Mouse (Mus musculus) left cerebral cortex, postnatal 36 days (tissue): ENCODE measurements around the gene Cecr2. TPM values are rescaled to one million over a fixed set of nuclear protein-coding genes. Genes with fewer than 3 reads are reported as not detected.
"Not testable (repeated sequence)": the region's sequence is repeated elsewhere in the genome, so short reads cannot be mapped to it uniquely, and the experiment has no call there.

Experiments used
- DNase-seq, 2 experiments: peaks; one replicate each; pipeline ENCODE4 v3.0.0; 2021 to 2022; ENCODE audit warnings: low spot score in 2 of 2, mixed read lengths in 1 of 2
- intact Hi-C: fragments of 180-260 bp; cut with DNase I; formaldehyde crosslinking; loops from one replicate; pipeline ENCODE4 v1.15.1; 2025
- total RNA-seq, 2 experiments: library from RNA; stranded (reverse); gene quantifications; 2 replicates each; pipeline ENCODE4 v1.2.3; 2021

The Cecr2 gene
- total RNA-seq, result 1 to 10 TPM; 3.7 to 3.9 TPM

DNA sequence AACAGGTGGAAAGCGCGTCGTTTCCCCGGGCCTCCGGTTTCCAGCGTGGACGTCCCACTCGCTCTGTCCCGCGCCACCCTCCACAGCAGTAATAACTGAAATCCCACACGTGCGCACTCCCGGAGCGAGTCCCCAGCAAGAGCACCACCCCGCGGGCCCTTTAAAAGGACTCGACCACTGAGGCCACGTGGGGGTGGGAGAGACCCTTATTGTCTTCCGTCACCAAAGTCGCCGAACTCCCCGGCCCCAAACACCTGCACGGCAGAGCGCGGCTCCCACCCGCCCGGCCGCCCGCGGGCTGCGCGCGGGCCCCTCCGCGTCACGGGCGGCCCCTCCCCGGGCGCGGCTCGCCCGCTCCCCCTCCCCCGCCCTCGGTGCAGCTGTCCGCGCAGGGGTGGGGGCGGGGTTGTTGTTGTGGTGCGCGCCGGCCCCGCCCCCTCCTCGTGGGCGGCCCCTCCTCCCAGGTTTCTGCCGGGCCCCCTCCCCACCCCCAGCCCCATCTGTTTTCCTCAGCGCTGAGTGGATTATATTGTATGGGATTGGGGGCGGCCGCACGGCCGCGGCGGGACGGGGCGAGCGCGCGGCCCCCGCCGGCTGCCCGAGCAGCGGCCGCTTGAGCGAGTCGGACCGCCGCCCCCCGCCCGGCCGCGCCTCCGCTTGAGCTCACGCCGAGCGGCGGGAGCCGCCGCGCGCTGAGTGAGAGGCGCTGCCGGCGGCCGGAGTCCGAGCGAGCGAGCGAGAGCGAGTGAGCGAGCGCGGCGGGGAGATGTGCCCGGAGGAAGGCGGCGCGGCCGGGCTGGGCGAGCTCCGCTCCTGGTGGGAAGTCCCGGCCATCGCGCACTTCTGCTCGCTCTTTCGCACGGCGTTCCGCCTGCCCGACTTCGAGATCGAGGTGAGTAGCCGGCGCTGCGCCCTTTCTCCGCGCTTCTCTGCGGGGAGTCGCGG, at the start of gene Cecr2:
Gene Cecr2 (plus strand): TSS at position 554 of the 945 bp plus-strand sequence.
- peak; percentile 55 to 61 for DNase-seq
- intact Hi-C loops, result loop anchor here (2.0 kb wide), 1 partner anchor 85 kb away; no protein-coding TSS in a partner anchor

DNA sequence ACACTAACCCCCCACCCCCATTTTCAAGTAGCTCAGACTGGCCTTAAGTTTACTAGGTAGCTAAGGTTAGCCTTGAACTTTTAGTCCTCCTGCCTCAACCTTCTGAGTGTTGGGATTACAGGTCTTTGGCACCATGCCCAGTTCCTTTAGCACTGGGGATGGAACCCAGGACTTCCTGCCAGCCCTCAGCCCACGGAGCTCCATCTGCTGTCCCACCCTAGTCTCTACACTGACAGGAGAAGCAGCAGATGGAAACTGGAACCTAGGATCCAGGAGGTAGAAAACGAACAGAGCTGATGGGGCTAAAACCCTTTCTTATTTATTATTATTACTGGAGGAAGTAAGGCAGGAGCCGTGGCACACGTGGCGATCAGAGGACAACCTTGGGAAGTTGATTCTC, 48.6 kb upstream of the Cecr2 start:
- intact Hi-C loops, result no loop called here

DNA sequence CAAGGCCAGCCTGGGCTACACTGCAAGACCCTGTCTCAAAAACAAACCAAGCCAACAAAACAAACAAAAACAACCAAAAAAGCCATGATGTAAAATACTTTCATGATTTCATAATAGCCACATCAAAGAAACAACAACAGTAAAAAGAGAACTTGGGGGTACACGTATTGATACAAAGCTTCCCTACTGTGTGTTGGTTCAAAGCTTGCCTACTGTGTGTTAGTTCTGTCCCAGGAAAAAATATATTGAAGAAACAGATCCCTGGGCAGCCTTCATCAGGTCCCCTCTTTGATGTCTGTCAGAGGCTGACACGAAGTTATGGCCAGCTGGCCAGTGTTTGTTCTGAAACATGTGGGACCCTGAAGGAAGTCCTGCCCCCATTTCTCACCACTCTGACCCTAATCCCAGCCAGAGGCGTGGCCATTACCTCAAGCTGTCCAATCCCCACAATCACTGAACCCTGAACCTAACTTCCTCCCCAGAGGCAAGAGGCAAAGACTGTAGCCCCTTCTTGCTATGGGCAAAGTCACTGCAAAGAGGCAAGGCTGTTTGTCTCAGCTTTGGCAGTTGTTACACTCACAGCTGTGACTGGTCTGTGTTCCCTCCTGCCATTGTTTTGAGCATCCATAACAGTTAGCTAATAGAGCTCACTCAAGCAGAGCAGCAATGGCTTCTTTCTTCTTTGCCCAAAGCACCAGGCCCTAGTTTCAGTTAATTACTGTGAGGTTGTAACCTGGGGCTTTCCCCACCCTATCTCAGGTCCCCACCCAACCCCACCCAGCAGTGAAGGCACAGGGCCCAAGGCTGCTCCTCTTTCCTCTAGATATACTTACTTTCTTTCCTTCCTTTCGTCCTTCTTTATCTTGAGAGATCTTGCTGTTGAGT, 47.4 kb upstream of the Cecr2 start:
- intact Hi-C loops, result no loop called here
- no peak for DNase-seq

More for the DNA sequence above, 48.6 kb upstream of the Cecr2 start:
- no peak for DNase-seq

DNA sequence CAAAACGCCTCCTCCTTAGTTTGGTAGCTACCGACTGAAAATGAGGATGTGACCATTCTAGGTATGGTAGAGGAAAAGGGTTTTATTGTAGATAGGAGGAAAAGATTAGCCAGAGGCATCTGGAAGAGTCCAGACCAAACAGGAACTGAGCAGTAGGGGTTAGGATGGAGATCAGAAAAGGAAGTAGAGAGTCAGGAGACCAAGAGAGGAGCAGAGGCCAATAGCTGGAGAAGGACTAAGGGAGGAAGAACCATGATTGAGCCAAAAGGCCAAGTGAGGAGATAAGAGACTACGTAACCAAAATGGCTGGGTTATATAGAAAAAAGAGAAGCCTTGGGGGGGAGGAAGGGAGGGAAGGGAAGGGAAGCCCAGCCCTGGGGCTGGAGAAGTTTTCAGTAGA, 46.0 kb upstream of the Cecr2 start:
- DNase-seq, result no peak
- intact Hi-C loops, result no loop called here

DNA sequence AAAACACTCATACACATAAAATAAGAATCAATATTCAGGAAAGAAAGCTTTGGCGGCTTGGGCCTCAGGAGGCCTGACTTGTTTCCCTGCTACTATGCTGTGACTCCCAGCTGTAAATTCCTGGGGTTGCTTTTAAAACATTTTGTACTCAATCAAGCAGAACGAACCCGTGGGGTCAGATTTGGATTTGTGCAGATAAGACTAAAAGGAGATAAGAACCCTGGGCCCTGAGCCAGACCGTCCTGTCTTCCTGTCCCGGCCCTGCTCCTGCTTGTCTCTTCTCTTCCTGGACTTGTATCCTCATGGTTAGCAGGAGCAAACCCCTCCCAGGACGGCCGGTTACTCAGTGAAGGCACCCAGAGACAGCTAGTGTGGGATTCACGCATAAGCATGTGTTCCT, 41.1 kb upstream of the Cecr2 start:
- no peak for DNase-seq
- intact Hi-C loops, result no loop called here

DNA sequence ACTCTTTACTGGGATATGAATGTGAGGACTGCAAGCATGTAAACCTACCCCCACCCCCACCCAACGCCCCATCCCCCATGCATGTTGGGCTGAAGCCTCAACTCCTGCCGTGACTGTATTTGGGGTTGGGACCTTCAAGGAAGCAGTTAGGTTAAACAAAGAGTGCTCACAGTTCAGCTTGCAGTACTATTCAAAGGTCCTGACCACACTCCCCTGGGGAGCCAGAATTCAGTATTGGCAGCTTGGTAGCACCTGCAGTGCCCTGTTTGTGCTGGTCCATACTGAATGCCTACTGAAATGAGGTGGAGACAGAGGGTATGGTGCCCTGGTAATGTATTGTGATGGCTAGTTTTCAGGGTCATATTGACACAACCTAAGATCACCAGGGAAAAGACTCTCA, 39.1 kb upstream of the Cecr2 start:
- intact Hi-C loops, result no loop called here
- no peak for DNase-seq

DNA sequence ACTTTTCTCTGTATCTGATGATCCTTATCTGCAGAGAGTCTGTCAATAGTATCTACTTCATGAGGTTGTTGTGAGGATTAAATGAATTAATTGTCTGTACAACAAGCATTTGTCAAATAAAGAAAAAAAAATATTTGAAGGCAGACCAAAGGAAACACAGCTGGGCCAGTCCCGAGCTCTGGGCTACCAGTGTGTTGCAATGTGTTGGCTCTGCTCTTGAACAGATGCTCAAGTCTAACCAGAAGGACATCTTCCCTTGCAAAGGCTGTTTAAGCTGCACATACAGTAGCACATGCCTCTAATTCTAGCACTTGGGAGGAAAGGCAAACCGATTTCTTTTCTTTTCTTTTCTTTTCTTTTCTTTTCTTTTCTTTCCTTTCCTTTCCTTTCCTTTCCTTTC, 37.2 kb upstream of the Cecr2 start:
- intact Hi-C loops, result no loop called here
- DNase-seq, result no peak

- intact Hi-C loops, result loop anchor here (5.0 kb wide), 1 partner anchor 38 kb away; no protein-coding TSS in a partner anchor
Measured at GRCm38 (mm10) chr6:120635391-120636028, 30.7 kb upstream of the Cecr2 start.

GRCm38 (mm10) chr6:120639547-120639946, 26.6 kb upstream of the Cecr2 start:
- no peak for DNase-seq
- intact Hi-C loops, result loop anchor here (5.0 kb wide), 1 partner anchor 42 kb away; no protein-coding TSS in a partner anchor

More at GRCm38 (mm10) chr6:120635391-120636028, 30.7 kb upstream of the Cecr2 start:
- DNase-seq, result no peak

- intact Hi-C loops, result no loop called here
- DNase-seq, result no peak
Measured at GRCm38 (mm10) chr6:120641866-120642378, 24.2 kb upstream of the Cecr2 start.

- intact Hi-C loops, result no loop called here
- no peak for DNase-seq
Measured at GRCm38 (mm10) chr6:120643776-120644175, 22.4 kb upstream of the Cecr2 start.

GRCm38 (mm10) chr6:120644346-120645299, 21.5 kb upstream of the Cecr2 start:
- intact Hi-C loops, result no loop called here
- no peak for DNase-seq

DNA sequence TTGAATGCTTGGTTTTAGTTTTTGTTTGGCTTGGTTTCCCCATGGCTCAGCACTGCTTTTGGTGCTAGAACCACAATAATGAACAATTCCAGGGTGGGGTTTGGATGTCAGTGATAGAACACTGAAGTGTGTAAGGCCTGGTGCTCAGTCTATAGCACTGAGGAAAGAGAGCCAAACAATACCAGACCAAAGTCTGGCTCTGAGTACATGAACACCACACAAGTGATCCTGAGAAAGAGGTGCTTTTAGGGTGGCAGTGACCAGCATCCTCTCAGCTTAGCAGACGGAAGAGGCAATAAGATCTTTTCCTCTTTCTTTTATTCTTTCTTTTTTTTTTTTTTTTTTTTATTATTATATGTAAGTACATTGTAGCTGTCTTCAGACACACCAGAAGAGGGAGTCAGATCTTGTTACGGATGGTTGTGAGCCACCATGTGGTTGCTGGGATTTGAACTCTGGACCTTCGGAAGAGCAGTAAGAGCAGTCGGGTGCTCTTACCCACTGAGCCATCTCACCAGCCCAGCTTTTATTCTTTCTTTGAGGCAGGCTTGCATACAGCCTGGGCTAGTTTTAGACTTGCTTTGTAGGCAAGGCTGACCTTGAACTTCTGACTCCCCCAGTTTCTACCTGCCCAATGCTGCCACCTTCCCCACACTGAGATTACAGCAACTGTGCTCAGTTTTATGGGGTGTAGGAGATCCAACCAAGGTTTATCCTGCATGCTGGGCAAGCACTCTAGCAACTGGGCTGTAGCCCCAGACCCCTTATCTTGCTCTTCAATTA, 18.7 kb upstream of the Cecr2 start:
- intact Hi-C loops, DNase-seq: not testable (repeated sequence)

GRCm38 (mm10) chr6:120648205-120648604, 18.0 kb upstream of the Cecr2 start:
- intact Hi-C loops, result no loop called here
- DNase-seq, result no peak

- no peak for DNase-seq
- intact Hi-C loops, result no loop called here
Measured at GRCm38 (mm10) chr6:120652666-120653065, 13.5 kb upstream of the Cecr2 start.

DNA sequence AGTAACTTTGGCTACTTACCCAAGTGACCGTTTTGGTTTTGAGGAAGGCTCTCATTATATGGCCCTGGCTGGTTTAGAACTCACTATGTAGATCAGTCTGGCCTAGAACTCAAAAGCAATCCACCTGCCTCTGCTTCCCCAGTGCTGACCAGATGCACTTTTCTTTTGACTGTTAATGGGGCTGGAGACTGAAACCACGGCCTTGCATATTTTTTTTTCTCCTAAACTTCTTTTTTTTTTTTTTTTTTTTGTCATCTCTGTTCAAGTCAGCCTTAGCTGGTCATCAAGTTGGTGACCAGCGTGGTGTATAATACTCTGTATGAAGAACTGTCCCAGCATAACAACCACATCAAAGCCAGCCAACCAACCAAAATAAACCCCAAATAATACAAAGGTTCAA, 10.5 kb upstream of the Cecr2 start:
- intact Hi-C loops, result no loop called here
- no peak for DNase-seq

- DNase-seq, result peak; percentile 6 to 14
- intact Hi-C loops, result no loop called here
Measured at GRCm38 (mm10) chr6:120658848-120659247, 7.3 kb upstream of the Cecr2 start.

- DNase-seq, result peak; percentile 27 to 35
- intact Hi-C loops, result no loop called here
Measured at GRCm38 (mm10) chr6:120665415-120665815, 754 bp upstream of the Cecr2 start.
